Comparison of ENCODE assay signal across 24 mouse cellular contexts in genomic region chr2:8825406-8825805, GRCm38 (mm10).
A peak's percentile ranks its signal among the peaks of the same experiment; 100 is the strongest.
DNase-seq lines count a peak whose midpoint lies in the region; ATAC-seq and TF ChIP-seq lines count a peak whose summit lies in the region.
"Had no signal": no experiment of that assay in that cellular context is flagged by ENCODE, and none has a peak within 500 bp of the region (broad histone marks: within the 10 kb centered on the region; RNA-seq: fewer than 3 reads in every experiment).

No protein-coding gene starts in this region.

- H3K4me3 ChIP-seq in lung, embryonic 14.5 days (ENCODE audit: low read depth, low read length): no peak overlapping the region
- H3K4me3 ChIP-seq in lung, postnatal 0 days (ENCODE audit: low read depth, low read length): no peak overlapping the region
- H3K4me3 ChIP-seq: embryonic facial prominence, embryonic 13.5 days; forebrain, embryonic 10.5 days; forebrain, embryonic 13.5 days; hindbrain, embryonic 12.5 days; hindbrain, embryonic 15.5 days had no signal

- DNase-seq in embryo, embryonic 11 days: peak; percentile 3
- no peak for DNase-seq in embryo, embryonic 9.5 days (ENCODE audit: extremely low spot score)
- DNase-seq in lung, embryonic 14.5 days: peak; percentile 22
- no peak for DNase-seq in lung, postnatal 0 days (ENCODE audit: low spot score)
- DNase-seq in mesoderm, embryonic 11.5 days (ENCODE audit: low read depth, low spot score): peak; percentile 58
- DNase-seq in gastrocnemius, postnatal 4 days (ENCODE audit: low spot score in 2 of 2): no peak
- DNase-seq: adrenal gland, adult 2 months; adrenal gland, postnatal 14 days; B cell, adult 2 months; cerebellum, adult 11 months; cerebellum, adult 2 months; cerebellum, adult 9-11 months; cerebellum, postnatal 25 days; gastrocnemius, postnatal 10 days; gastrocnemius, postnatal 36 days; heart, adult 11 months; kidney, adult 11 months had no signal

- no peaks in the 10 kb centered on the region for H3K27me3 ChIP-seq in lung, embryonic 14.5 days (ENCODE audit: insufficient read depth, low read length)
- no peaks in the 10 kb centered on the region for H3K27me3 ChIP-seq in lung, postnatal 0 days (replicated peaks; ENCODE audit: insufficient read depth, low read length)
- H3K27me3 ChIP-seq: embryonic facial prominence, embryonic 13.5 days; forebrain, embryonic 13.5 days; hindbrain, embryonic 12.5 days; hindbrain, embryonic 15.5 days had no signal

- TF ChIP-seq EP300 in lung, postnatal 0 days (IDR thresholded peaks at IDR 0.05): no peak

- ATAC-seq in lung, embryonic 14.5 days (ENCODE audit: insufficient read depth): no peak
- ATAC-seq in lung, postnatal 0 days: no peak
- ATAC-seq: forebrain, embryonic 13.5 days; forebrain, embryonic 16.5 days had no signal

- no peaks in the 10 kb centered on the region for H3K9me3 ChIP-seq in lung, embryonic 14.5 days (ENCODE audit: low read depth, low read length)
- H3K9me3 ChIP-seq in lung, postnatal 0 days (ENCODE audit: low read length): no peaks in the 10 kb centered on the region
- H3K9me3 ChIP-seq: embryonic facial prominence, embryonic 13.5 days; forebrain, embryonic 10.5 days; forebrain, embryonic 13.5 days; hindbrain, embryonic 12.5 days; hindbrain, embryonic 15.5 days had no signal

- 57% methylated on average over 2 of the region's 2 CpGs for WGBS in lung, embryonic 14.5 days
- WGBS in lung, postnatal 0 days: 69% methylated on average over 2 of the region's 2 CpGs

- no peak for TF ChIP-seq CTCF in lung, embryonic 14.5 days (IDR thresholded peaks at IDR 0.05; ENCODE audit: low read depth)
- TF ChIP-seq CTCF in lung, postnatal 0 days (IDR thresholded peaks at IDR 0.05): no peak

- H3K36me3 ChIP-seq in lung, embryonic 14.5 days (ENCODE audit: insufficient read depth): no peaks in the 10 kb centered on the region
- no peaks in the 10 kb centered on the region for H3K36me3 ChIP-seq in lung, postnatal 0 days (ENCODE audit: insufficient read depth, low read length)
- H3K36me3 ChIP-seq: embryonic facial prominence, embryonic 13.5 days; forebrain, embryonic 10.5 days; hindbrain, embryonic 12.5 days; hindbrain, embryonic 15.5 days had no signal

- no peak overlapping the region for H3K4me2 ChIP-seq in lung, embryonic 14.5 days
- H3K4me2 ChIP-seq in lung, postnatal 0 days (replicated peaks; ENCODE audit: low read depth, low read length): no peak overlapping the region
- H3K4me2 ChIP-seq: embryonic facial prominence, embryonic 13.5 days; forebrain, embryonic 13.5 days; heart, embryonic 11.5 days; hindbrain, embryonic 12.5 days; hindbrain, embryonic 15.5 days had no signal

- H3K4me1 ChIP-seq in lung, embryonic 14.5 days (ENCODE audit: insufficient read depth): no peaks in the 10 kb centered on the region
- no peaks in the 10 kb centered on the region for H3K4me1 ChIP-seq in lung, postnatal 0 days (ENCODE audit: insufficient read depth, low read depth, low read length)
- H3K4me1 ChIP-seq: embryonic facial prominence, embryonic 13.5 days; forebrain, embryonic 10.5 days; forebrain, embryonic 13.5 days; hindbrain, embryonic 12.5 days; hindbrain, embryonic 15.5 days had no signal

- H3K9ac ChIP-seq in lung, embryonic 14.5 days: no peak overlapping the region
- H3K9ac ChIP-seq in lung, postnatal 0 days (replicated peaks; ENCODE audit: low read depth): no peak overlapping the region
- H3K9ac ChIP-seq: embryonic facial prominence, embryonic 13.5 days; forebrain, embryonic 13.5 days; hindbrain, embryonic 12.5 days; hindbrain, embryonic 15.5 days had no signal

- H3K27ac ChIP-seq in lung, embryonic 14.5 days (ENCODE audit: low read depth): no peak overlapping the region
- H3K27ac ChIP-seq in lung, postnatal 0 days (ENCODE audit: low read length): no peak overlapping the region
- H3K27ac ChIP-seq: embryonic facial prominence, embryonic 13.5 days; forebrain, embryonic 10.5 days; forebrain, embryonic 13.5 days; hindbrain, embryonic 12.5 days; hindbrain, embryonic 15.5 days had no signal

Comparison
In these comparisons a context has a peak if more than half of its experiments do, and no peak if none do; other contexts are left out.
1. DNase-seq: peak in embryo, embryonic 11 days (single experiment), lung, embryonic 14.5 days (single experiment) and mesoderm, embryonic 11.5 days (single experiment); none in embryo, embryonic 9.5 days (single experiment), lung, postnatal 0 days (single experiment) and gastrocnemius, postnatal 4 days (0 of 2).